8 mouse cellular contexts compared by ENCODE assay signal in genomic region chr7:30072146-30073028, GRCm38 (mm10). TPM values are rescaled to one million over a fixed set of nuclear protein-coding genes. Genes with fewer than 3 reads are reported as not detected.
A peak's percentile ranks its signal among the peaks of the same experiment; 100 is the strongest.
DNase-seq lines count a peak whose midpoint lies in the region; ATAC-seq and TF ChIP-seq lines count a peak whose summit lies in the region.

TSS of gene Zfp82 (minus strand) at chr7:30072900.

- in situ Hi-C loops in CH12.LX (cut with MboI; ENCODE audit: low pct_ligation_motif_present, low pct_unique_long_range_greater_than_20kb, low sequenced_read_pairs), result no loop called here

- H3K79me2 ChIP-seq in CH12.LX (replicated peaks; ENCODE audit: control insufficient read depth, extremely low read depth, insufficient read depth, poor library complexity, severe bottlenecking), result no peaks in the 10 kb centered on the region

- peak within 1 kb of the TSS; percentile 73 to 97 (median 89) for H3K4me3 ChIP-seq in CH12.LX (replicated peaks in 1 of 3; ENCODE audit: low read depth in 2 of 3, low read length in 2 of 3, poor library complexity in 1 of 3)
- peak within 1 kb of the TSS; percentile 62 to 78 for H3K4me3 ChIP-seq in heart, embryonic 14.5 days (ENCODE audit: control insufficient read depth in 1 of 2, insufficient read depth in 1 of 2, low read depth in 1 of 2, low read length in 2 of 2)
- peak within 1 kb of the TSS; percentile 82 for H3K4me3 ChIP-seq in liver, postnatal 0 days (ENCODE audit: low read depth, low read length)
- H3K4me3 ChIP-seq in neural tube, embryonic 14.5 days (ENCODE audit: low read depth, low read length), result peak within 1 kb of the TSS; percentile 86
- H3K4me3 ChIP-seq in testis, adult 2 months (ENCODE audit: control insufficient read depth, low read depth, low read length), result peak within 1 kb of the TSS; percentile 88

- H3K4me1 ChIP-seq in CH12.LX (ENCODE audit: control insufficient read depth in 1 of 2, insufficient read depth in 2 of 2), result peaks cover 0 to 6% of the 10 kb centered on the region in 2 experiments; a peak in 1 of 4 replicates
- peaks cover 0 to 5% of the 10 kb centered on the region in 2 experiments; a peak in 2 of 4 replicates for H3K4me1 ChIP-seq in heart, embryonic 14.5 days (ENCODE audit: control insufficient read depth in 2 of 2, insufficient read depth in 2 of 2, low read length in 2 of 2)
- H3K4me1 ChIP-seq in liver, postnatal 0 days (ENCODE audit: insufficient read depth), result peaks cover 9% of the 10 kb centered on the region
- H3K4me1 ChIP-seq in neural tube, embryonic 14.5 days (ENCODE audit: control insufficient read depth, insufficient read depth, low read length), result no peaks in the 10 kb centered on the region
- peaks cover 9% of the 10 kb centered on the region for H3K4me1 ChIP-seq in testis, adult 2 months (ENCODE audit: control insufficient read depth, insufficient read depth, low read length)

- dilution Hi-C loops in CH12.LX (cut with MboI; ENCODE audit: extremely low pct_ligation_motif_present, extremely low pct_unique_long_range_greater_than_20kb, low sequenced_read_pairs), result no loop called here

- TF ChIP-seq CTCF in CH12.LX (conservative IDR thresholded peaks at IDR 0.05 in 1 of 2, IDR thresholded peaks at IDR 0.05 in 1 of 2; ENCODE audit: low read depth in 2 of 2, low read length in 2 of 2), result no peak
- no peak for TF ChIP-seq CTCF in liver, postnatal 0 days (IDR thresholded peaks at IDR 0.05; ENCODE audit: low read depth)
- no peak for TF ChIP-seq CTCF in testis, adult 2 months (IDR thresholded peaks at IDR 0.05; ENCODE audit: control insufficient read depth, insufficient read depth, insufficient replicate concordance, low read depth, low read length)

- H3K4me2 ChIP-seq in CH12.LX (ENCODE audit: insufficient read depth, low read depth, poor library complexity, severe bottlenecking), result peak within 1 kb of the TSS; percentile 63
- H3K4me2 ChIP-seq in heart, embryonic 14.5 days (ENCODE audit: low read length), result peak within 1 kb of the TSS; percentile 98
- H3K4me2 ChIP-seq in liver, postnatal 0 days (ENCODE audit: low read depth, low read length), result peak within 1 kb of the TSS; percentile 100
- peak within 1 kb of the TSS; percentile 94 for H3K4me2 ChIP-seq in neural tube, embryonic 14.5 days (ENCODE audit: low read depth, low read length)

- no peak for TF ChIP-seq RAD21 in CH12.LX (IDR thresholded peaks at IDR 0.05; ENCODE audit: low read depth, low read length)

- peak within 1 kb of the TSS; percentile 37 for H3K9ac ChIP-seq in CH12.LX (ENCODE audit: insufficient read depth, low read depth)
- H3K9ac ChIP-seq in heart, embryonic 14.5 days (ENCODE audit: low read length), result peak within 1 kb of the TSS; percentile 81
- H3K9ac ChIP-seq in liver, postnatal 0 days (replicated peaks), result peak within 1 kb of the TSS; percentile 66
- peak within 1 kb of the TSS; percentile 81 for H3K9ac ChIP-seq in neural tube, embryonic 14.5 days (replicated peaks; ENCODE audit: low read depth, low read length)

- peak within 1 kb of the TSS; percentile 48 for H3K27ac ChIP-seq in CH12.LX (ENCODE audit: insufficient read depth, low read depth)
- H3K27ac ChIP-seq in heart, embryonic 14.5 days (replicated peaks in 1 of 2; ENCODE audit: control insufficient read depth in 1 of 2, insufficient read depth in 1 of 2, low read depth in 2 of 2, low read length in 2 of 2), result peak within 1 kb of the TSS in 1 of 2 experiments; percentile 45; a peak in 1 of 4 replicates
- H3K27ac ChIP-seq in liver, postnatal 0 days (ENCODE audit: low read depth), result no peak within 1 kb of the TSS
- peak within 1 kb of the TSS; percentile 85 for H3K27ac ChIP-seq in neural tube, embryonic 14.5 days (ENCODE audit: low read depth, low read length)
- peak within 1 kb of the TSS; percentile 7; the same call in 1 of the 2 replicates for H3K27ac ChIP-seq in testis, adult 2 months (ENCODE audit: control insufficient read depth, insufficient read depth, low read depth, low read length)

- ATAC-seq in heart, embryonic 14.5 days (ENCODE audit: insufficient number of reproducible peaks, insufficient read depth, low FRiP score, low read depth), result peak; percentile 88
- ATAC-seq in liver, postnatal 0 days, result peak; percentile 91
- ATAC-seq in neural tube, embryonic 14.5 days (ENCODE audit: low read depth), result peak; percentile 96

- H3K9me3 ChIP-seq in CH12.LX (replicated peaks; ENCODE audit: low read length), result no peaks in the 10 kb centered on the region
- H3K9me3 ChIP-seq in heart, embryonic 14.5 days (ENCODE audit: control insufficient read depth, low read length), result no peaks in the 10 kb centered on the region
- no peaks in the 10 kb centered on the region for H3K9me3 ChIP-seq in liver, postnatal 0 days (ENCODE audit: low read length)
- no peaks in the 10 kb centered on the region for H3K9me3 ChIP-seq in neural tube, embryonic 14.5 days (ENCODE audit: control insufficient read depth, low read length)

- under 1% methylated on average over 43 of the region's 50 CpGs for WGBS in heart, embryonic 14.5 days
- WGBS in liver, postnatal 0 days (ENCODE audit: insufficient replicate concordance), result under 1% methylated on average over 50 of the region's 50 CpGs
- WGBS in neural tube, embryonic 14.5 days, result under 1% methylated on average over 50 of the region's 50 CpGs

- peak; percentile 85 for TF ChIP-seq POLR2A in CH12.LX (IDR thresholded peaks at IDR 0.05; ENCODE audit: low read depth, low read length)
- peak; percentile 44; the same call in 1 of the 2 replicates for TF ChIP-seq POLR2A in testis, adult 2 months (IDR thresholded peaks at IDR 0.05; ENCODE audit: control insufficient read depth, low read depth, low read length)

- peak; percentile 90 for DNase-seq in CH12.LX (ENCODE audit: extremely low read depth)
- peak; percentile 67 for DNase-seq in c-Kit-negative CD71-positive TER-119-positive erythroid progenitor cells, embryonic 14.5 days (ENCODE audit: low read depth, low spot score)
- DNase-seq in fibroblast of lung, adult 2 months (ENCODE audit: low read depth), result peak; percentile 42
- DNase-seq in kidney, postnatal 14 days, result peak; percentile 84
- peak; percentile 85 for DNase-seq in liver, postnatal 0 days

- no peak for TF ChIP-seq EP300 in CH12.LX (IDR thresholded peaks at IDR 0.05; ENCODE audit: low read length)
- no peak for TF ChIP-seq EP300 in liver, postnatal 0 days (IDR thresholded peaks at IDR 0.05; ENCODE audit: low read depth)

- peaks cover 8 to 54% of the 10 kb centered on the region in 2 experiments for H3K36me3 ChIP-seq in CH12.LX (replicated peaks in 1 of 2; ENCODE audit: control insufficient read depth in 1 of 2, insufficient read depth in 1 of 2, low read length in 1 of 2)
- H3K36me3 ChIP-seq in heart, embryonic 14.5 days (ENCODE audit: control insufficient read depth, insufficient read depth, low read length), result peaks cover 19% of the 10 kb centered on the region
- H3K36me3 ChIP-seq in liver, postnatal 0 days (replicated peaks; ENCODE audit: insufficient read depth, low read length), result no peaks in the 10 kb centered on the region; the same call in 1 of the 2 replicates
- H3K36me3 ChIP-seq in neural tube, embryonic 14.5 days (ENCODE audit: control insufficient read depth, insufficient read depth, low read length), result 0 out of 2 replicates have a peak, but pooled peaks cover 5% of the 10 kb centered on the region
- H3K36me3 ChIP-seq in testis, adult 2 months (ENCODE audit: control insufficient read depth, insufficient read depth, low read length), result no peaks in the 10 kb centered on the region

- H3K27me3 ChIP-seq in CH12.LX (replicated peaks), result no peaks in the 10 kb centered on the region
- H3K27me3 ChIP-seq in heart, embryonic 14.5 days (ENCODE audit: control insufficient read depth, insufficient read depth, low read length), result no peaks in the 10 kb centered on the region
- no peaks in the 10 kb centered on the region for H3K27me3 ChIP-seq in liver, postnatal 0 days (ENCODE audit: insufficient read depth, low read length)
- H3K27me3 ChIP-seq in neural tube, embryonic 14.5 days (ENCODE audit: control insufficient read depth, insufficient read depth, low read length), result no peaks in the 10 kb centered on the region
- H3K27me3 ChIP-seq in testis, adult 2 months (ENCODE audit: control insufficient read depth, insufficient read depth, low read length), result no peaks in the 10 kb centered on the region

TF ChIP-seq in CH12.LX, 34 proteins besides CTCF, POLR2A, EP300 and RAD21 (continues in another document):
- TF ChIP-seq CHD1 (IDR thresholded peaks at IDR 0.05; ENCODE audit: low read depth, low read length) (no peak), ZMIZ1 (IDR thresholded peaks at IDR 0.05; ENCODE audit: low read depth, low read length) (peak; percentile 73), MAFK (IDR thresholded peaks at IDR 0.05; ENCODE audit: insufficient replicate concordance, low read length) (no peak), E2F4 (IDR thresholded peaks at IDR 0.05; ENCODE audit: insufficient replicate concordance, low read depth, low read length) (no peak), ZC3H11A (IDR thresholded peaks at IDR 0.05; ENCODE audit: low read depth, low read length) (no peak), ZNF384 (IDR thresholded peaks at IDR 0.05; ENCODE audit: low read depth, low read length) (no peak), MAX (IDR thresholded peaks at IDR 0.05; ENCODE audit: low read length) (peak; percentile 86), HCFC1 (IDR thresholded peaks at IDR 0.05; ENCODE audit: low read depth, low read length) (peak; percentile 66), PAX5 (IDR thresholded peaks at IDR 0.05; ENCODE audit: low read length) (no peak), UBTF (IDR thresholded peaks at IDR 0.05; ENCODE audit: low read depth, low read length) (no peak), BHLHE40 (IDR thresholded peaks at IDR 0.05; ENCODE audit: low read depth, low read length) (peak; percentile 60), MAZ (IDR thresholded peaks at IDR 0.05; ENCODE audit: low read depth, low read length) (peak; percentile 72), USF2 (conservative IDR thresholded peaks at IDR 0.05; ENCODE audit: low read depth, low read length) (no peak), CHD2 (IDR thresholded peaks at IDR 0.05; ENCODE audit: low read length) (no peak), TCF12 (IDR thresholded peaks at IDR 0.05; ENCODE audit: low read depth, low read length) (peak; percentile 69; the same call in 1 of the 2 replicates), IRF4 (IDR thresholded peaks at IDR 0.05; ENCODE audit: low read depth, low read length) (0 out of 2 replicates have a peak, but pooled peaks have one; percentile 25), MYC (IDR thresholded peaks at IDR 0.05; ENCODE audit: low read depth, low read length) (no peak; the same call in 1 of the 2 replicates), TBP (conservative IDR thresholded peaks at IDR 0.05; ENCODE audit: low read depth, low read length) (peak; percentile 71)

RNA-seq across cellular contexts. Expression of gene Zfp82, which starts in this region (rescaled TPM):
- total RNA-seq in CH12.LX (2012; rRNA removed) (6.9 and 7.0 TPM in 2 replicates), CH12.LX (2014; rRNA removed) (7.1 TPM in 2 replicates)
- polyA plus RNA-seq in CH12.LX (2012; ENCODE audit: insufficient read length, low read depth), result 4.5 and 4.9 TPM in 2 replicates
- polyA plus RNA-seq in heart, embryonic 14.5 days (2014; fragmentation: Nextera tagmentation; extraction: Ambion mirVana), result 4.2 and 4.8 TPM in 2 replicates
- polyA plus RNA-seq in liver, postnatal 0 days (2015; fragmentation: Nextera tagmentation; extraction: Ambion mirVana), result 0.54 and 0.68 TPM in 2 replicates
- 10.2 and 11.0 TPM in 2 replicates for polyA plus RNA-seq in neural tube, embryonic 14.5 days (2014; fragmentation: Nextera tagmentation; extraction: Ambion mirVana)
- polyA plus RNA-seq in testis, adult 2 months (2012; rRNA removed), result 0.65 and 0.67 TPM in 2 replicates

Comparison
In these comparisons a context has a peak if more than half of its experiments do, and no peak if none do; other contexts are left out.
1. Peak in DNase-seq, ATAC-seq, H3K4me3 ChIP-seq, H3K9ac ChIP-seq and H3K4me2 ChIP-seq in liver, postnatal 0 days; RNA of the gene not detected or under 1 TPM.